Mouse (Mus musculus) neural tube, embryonic 10.5 days (tissue): ENCODE measurements around the gene Olfr167.
"Not testable (repeated sequence)": the region's sequence is repeated elsewhere in the genome, so short reads cannot be mapped to it uniquely, and the experiment has no call there.

ENCODE experiments used
- DNase-seq: peaks from one replicate; pipeline ENCODE4 v3.0.0-alpha.2; 2017; ENCODE audit warnings: low spot score; ENCODE audit errors: extremely low spot score

Olfr167 gene

DNA sequence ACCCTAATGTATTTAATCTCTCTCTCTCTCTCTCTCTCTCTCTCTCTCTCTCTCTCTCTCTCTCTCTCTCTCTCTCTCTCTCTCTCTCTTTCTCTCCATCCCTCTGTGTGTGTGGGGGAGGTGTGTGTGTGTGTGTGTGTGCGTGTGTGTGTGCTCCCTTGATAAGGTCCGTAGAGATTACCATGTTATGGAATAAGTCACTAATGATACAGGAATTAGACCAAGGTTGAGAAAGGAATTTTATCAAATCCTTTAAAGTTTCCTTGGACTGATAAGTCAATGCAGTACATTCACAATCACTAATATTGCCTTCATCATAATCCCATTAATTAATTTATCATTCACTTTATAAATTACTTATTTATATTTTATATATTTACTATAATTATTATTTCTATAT, at the start of gene Olfr167:
Olfr167 (minus strand) TSS at position 101 of the 400 bp plus-strand sequence.
- no peak for DNase-seq

DNA sequence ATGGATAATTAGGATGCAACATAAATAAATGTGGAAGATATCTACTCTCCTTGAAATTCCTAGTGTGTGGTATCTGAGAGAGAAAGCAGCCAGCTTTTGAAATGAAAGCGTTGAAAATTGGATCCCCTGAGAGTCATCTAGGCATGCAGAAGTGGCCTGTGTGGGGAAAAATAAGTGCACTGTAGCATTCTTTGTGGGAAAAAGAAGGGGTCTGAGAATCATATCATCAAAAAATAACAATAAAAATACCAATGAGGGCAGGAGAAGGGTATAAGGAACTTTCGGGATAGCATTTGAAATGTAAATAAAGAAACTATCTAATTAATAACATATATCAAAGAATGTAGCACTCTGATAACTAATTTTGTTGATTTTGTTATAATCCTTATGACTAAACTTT, 49.6 kb upstream of the Olfr167 start, which contains the start of gene Olfr169:
Olfr169 (minus strand) TSS at position 101 of the 400 bp plus-strand sequence.
- DNase-seq: not testable (repeated sequence)

DNA sequence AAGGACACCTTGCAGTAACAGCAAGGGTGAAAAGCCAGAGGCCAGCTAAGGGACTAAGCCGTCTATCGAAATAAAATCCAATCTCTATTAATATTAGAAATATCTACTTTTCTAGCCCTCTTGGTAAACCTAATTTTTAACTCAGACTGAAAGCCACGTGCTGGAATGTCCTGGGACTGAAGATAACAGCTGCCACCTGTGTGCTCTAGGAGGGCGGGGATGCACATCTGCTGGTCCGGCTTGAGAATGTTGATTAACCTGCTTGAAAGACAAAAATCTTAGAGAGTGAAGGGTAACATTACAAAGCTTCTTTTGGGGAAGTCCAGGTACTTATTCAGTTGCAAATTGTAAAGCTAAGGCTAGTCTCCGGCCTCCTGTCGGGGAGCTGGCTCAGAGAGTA, 31.4 kb upstream of the Olfr167 start:
- DNase-seq: not testable (repeated sequence)

DNA sequence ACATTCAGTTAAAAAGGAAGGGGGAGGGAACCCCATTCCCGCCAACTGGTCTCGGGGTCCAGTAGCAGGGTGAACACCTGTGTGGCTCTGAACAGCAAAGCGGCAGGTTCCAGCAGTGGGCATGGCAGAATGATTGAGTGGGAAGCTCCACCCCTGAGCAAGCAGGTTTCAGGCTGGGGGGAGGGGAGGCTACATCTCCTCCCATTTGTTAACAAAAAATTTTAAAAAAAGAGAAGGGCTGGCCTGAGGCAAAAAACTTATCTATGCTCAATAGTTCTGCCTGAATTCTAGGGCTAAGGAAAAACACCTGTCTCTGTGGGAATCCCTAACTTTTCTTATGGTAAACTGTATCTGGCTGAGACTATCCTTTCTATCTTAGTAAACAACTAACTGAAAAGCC, 30.2 kb upstream of the Olfr167 start:
- not testable (repeated sequence) for DNase-seq

DNA sequence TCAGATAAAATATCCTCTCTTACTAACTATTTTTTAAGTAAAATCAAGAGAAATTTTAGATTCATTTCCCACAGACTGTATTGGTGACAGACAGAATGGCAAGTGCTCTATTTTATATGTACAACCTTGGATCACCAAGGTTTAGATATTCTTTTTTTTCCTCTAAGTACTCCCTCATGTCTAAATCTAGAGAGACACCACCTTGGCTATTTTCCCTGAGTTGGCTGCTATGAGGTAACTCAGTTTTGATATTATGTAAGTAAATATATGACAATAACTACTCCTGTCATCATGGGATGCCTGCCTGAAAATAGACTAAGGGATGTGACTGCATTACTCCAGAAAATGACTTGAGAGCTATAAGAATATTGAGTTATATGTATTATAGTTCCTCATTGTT, 13.4 kb upstream of the Olfr167 start, which contains the start of gene Olfr168:
Olfr168 (minus strand) TSS at position 101 of the 400 bp plus-strand sequence.
- DNase-seq: no peak

DNA sequence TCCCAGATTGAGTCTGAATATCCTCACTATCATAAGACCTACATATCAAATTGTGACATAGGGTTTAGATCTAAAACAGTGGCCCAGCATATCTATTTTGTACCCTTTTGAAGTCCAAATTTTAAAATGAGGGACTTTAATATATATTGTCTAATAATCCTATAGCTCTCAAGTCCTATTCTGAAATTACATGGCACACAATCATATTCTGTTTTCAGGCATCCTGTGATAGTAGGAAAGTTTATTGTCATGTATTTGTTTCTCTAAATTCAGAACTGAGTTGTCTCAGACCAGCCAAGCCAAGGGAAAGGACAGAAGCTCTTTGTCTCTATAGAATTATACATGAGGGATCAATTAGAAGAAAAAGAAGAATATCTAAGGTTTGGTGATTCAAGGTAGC, 38.7 kb downstream of the Olfr167 start, which contains the start of gene Olfr166:
Olfr166 (plus strand) TSS at position 301 of the 400 bp plus-strand sequence.
- no peak for DNase-seq

DNA sequence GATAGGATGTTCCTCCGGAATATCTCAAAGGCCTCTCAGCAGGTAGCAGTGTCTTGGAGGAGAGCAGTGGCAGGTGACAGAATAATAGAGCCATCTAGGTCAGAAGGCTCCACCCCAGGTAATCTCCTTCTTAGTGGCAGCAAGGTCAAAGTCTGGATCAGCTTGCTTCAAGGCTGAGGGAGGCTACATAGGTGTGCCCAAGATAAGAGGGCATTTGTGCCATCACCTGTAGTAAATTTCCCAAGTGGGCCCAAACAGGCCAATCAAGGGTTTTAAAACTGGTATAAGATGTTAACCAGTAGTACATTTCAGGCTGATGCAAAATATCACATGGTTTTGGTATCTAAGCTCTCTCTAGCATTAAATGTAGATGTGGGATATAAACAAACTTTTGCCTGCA, 57.7 kb downstream of the Olfr167 start:
- no peak for DNase-seq
